Mouse (Mus musculus): ENCODE data around the gene Aff3. TPM values are rescaled to one million over a fixed set of nuclear protein-coding genes. Genes with fewer than 3 reads are reported as not detected.

Aff3 gene
- polyA plus RNA-seq, 1 experiment from 2014 or later: 1.9 TPM

GRCm38 (mm10) chr1:38294336-38294695 lies 370.4 kb downstream of the Aff3 start:
- no peak for ATAC-seq (ENCODE audit: low FRiP score, low TSS enrichment)
- DNase-seq (ENCODE audit: low spot score): no peak
- Histone ChIP-seq H3K27me3 (ENCODE audit: control insufficient read depth, insufficient read depth, low read length) (no peaks in the 10 kb centered on the region), H3K4me3 (ENCODE audit: low read depth, low read length) (no peak overlapping the region), H3K4me2 (replicated peaks; ENCODE audit: low read depth) (no peak overlapping the region), H3K9me3 (ENCODE audit: control insufficient read depth, low read length) (no peaks in the 10 kb centered on the region), H3K27ac (replicated peaks) (no peak overlapping the region), H3K36me3 (ENCODE audit: control insufficient read depth, insufficient read depth, low read length) (no peaks in the 10 kb centered on the region), H3K4me1 (replicated peaks; ENCODE audit: control insufficient read depth, insufficient read depth) (no peaks in the 10 kb centered on the region), H3K9ac (ENCODE audit: low read length) (no peak overlapping the region)
- TF ChIP-seq EP300 (optimal IDR thresholded peaks at IDR 0.05): no peak
- WGBS: 95% methylated on average over 9 of the region's 9 CpGs

GRCm38 (mm10) chr1:38293671-38294335 lies 371.0 kb downstream of the Aff3 start:
- WGBS: 89% methylated on average over 12 of the region's 12 CpGs
- Histone ChIP-seq H3K4me2 (replicated peaks; ENCODE audit: low read depth) (no peak overlapping the region), H3K9me3 (ENCODE audit: control insufficient read depth, low read length) (no peaks in the 10 kb centered on the region), H3K27ac (replicated peaks) (no peak overlapping the region), H3K4me1 (replicated peaks; ENCODE audit: control insufficient read depth, insufficient read depth) (no peaks in the 10 kb centered on the region), H3K9ac (ENCODE audit: low read length) (no peak overlapping the region), H3K36me3 (ENCODE audit: control insufficient read depth, insufficient read depth, low read length) (no peaks in the 10 kb centered on the region), H3K27me3 (ENCODE audit: control insufficient read depth, insufficient read depth, low read length) (no peaks in the 10 kb centered on the region), H3K4me3 (ENCODE audit: low read depth, low read length) (no peak overlapping the region)
- ATAC-seq (ENCODE audit: low FRiP score, low TSS enrichment) (no peak), DNase-seq (ENCODE audit: low spot score) (no peak)
- no peak for TF ChIP-seq EP300 (optimal IDR thresholded peaks at IDR 0.05)
- TF ChIP-seq CTCF (IDR thresholded peaks at IDR 0.05; ENCODE audit: low read depth): no peak

DNA sequence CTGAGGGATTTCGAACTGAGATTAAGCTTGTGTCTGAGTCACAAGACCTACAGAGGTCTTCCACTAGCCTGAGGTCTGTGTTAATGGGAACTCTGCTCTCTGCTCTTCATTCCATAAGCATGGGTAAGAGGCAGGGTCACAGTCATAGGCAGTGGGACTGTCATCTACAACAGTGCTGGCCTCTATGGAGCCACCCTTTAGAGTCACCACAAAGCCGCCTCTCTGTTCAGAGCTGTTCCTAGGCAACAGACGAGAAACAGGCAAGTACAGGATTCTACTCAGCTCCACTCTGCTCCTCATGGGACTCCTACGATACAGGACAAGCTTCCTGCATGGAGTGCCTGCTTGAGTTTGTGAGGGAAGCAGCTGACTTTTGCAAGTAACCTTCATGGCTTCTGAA lies 371.9 kb downstream of the Aff3 start:
- DNase-seq (ENCODE audit: low spot score) (no peak), ATAC-seq (ENCODE audit: low FRiP score, low TSS enrichment) (no peak)
- Histone ChIP-seq H3K4me1 (replicated peaks; ENCODE audit: control insufficient read depth, insufficient read depth) (no peaks in the 10 kb centered on the region), H3K27me3 (ENCODE audit: control insufficient read depth, insufficient read depth, low read length) (no peaks in the 10 kb centered on the region), H3K4me2 (replicated peaks; ENCODE audit: low read depth) (no peak overlapping the region), H3K4me3 (ENCODE audit: low read depth, low read length) (no peak overlapping the region), H3K9ac (ENCODE audit: low read length) (no peak overlapping the region), H3K36me3 (ENCODE audit: control insufficient read depth, insufficient read depth, low read length) (no peaks in the 10 kb centered on the region), H3K27ac (replicated peaks) (no peak overlapping the region), H3K9me3 (ENCODE audit: control insufficient read depth, low read length) (no peaks in the 10 kb centered on the region)
- 61% methylated on average over 4 of the region's 4 CpGs for WGBS
- TF ChIP-seq CTCF (IDR thresholded peaks at IDR 0.05; ENCODE audit: low read depth) (no peak), EP300 (optimal IDR thresholded peaks at IDR 0.05) (no peak)

DNA sequence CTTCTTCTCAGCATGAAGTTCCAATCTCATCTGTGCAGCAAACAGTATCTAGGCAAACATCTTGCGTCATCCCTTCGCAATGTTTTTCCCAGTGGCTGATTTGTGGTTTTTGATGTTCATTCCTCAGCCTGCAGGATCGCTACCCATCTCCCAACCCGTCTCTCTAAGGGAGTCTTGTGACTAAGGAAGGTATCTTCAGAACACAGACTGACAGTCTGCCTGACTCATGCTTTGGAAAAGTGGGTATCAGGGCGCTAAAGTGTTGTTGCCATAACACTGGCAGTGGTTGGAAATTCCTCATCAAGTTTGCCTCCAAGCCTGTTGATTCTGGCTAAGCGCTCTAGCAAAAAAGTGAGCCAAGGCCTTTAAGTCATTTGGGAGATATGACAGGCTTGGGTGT lies 372.8 kb downstream of the Aff3 start:
- Histone ChIP-seq H3K4me1 (replicated peaks; ENCODE audit: control insufficient read depth, insufficient read depth) (no peaks in the 10 kb centered on the region), H3K9ac (ENCODE audit: low read length) (no peak overlapping the region), H3K27ac (replicated peaks) (no peak overlapping the region), H3K9me3 (ENCODE audit: control insufficient read depth, low read length) (no peaks in the 10 kb centered on the region), H3K4me2 (replicated peaks; ENCODE audit: low read depth) (no peak overlapping the region), H3K27me3 (ENCODE audit: control insufficient read depth, insufficient read depth, low read length) (no peaks in the 10 kb centered on the region), H3K4me3 (ENCODE audit: low read depth, low read length) (no peak overlapping the region), H3K36me3 (ENCODE audit: control insufficient read depth, insufficient read depth, low read length) (no peaks in the 10 kb centered on the region)
- WGBS: 84% methylated on average over 6 of the region's 6 CpGs
- no peak for DNase-seq (ENCODE audit: low spot score)
- no peak for ATAC-seq (ENCODE audit: low FRiP score, low TSS enrichment)
- TF ChIP-seq EP300 (optimal IDR thresholded peaks at IDR 0.05): no peak
- no peak for TF ChIP-seq CTCF (IDR thresholded peaks at IDR 0.05; ENCODE audit: low read depth)

GRCm38 (mm10) chr1:38291497-38291896 lies 373.3 kb downstream of the Aff3 start:
- Histone ChIP-seq H3K4me2 (replicated peaks; ENCODE audit: low read depth) (no peak overlapping the region), H3K9me3 (ENCODE audit: control insufficient read depth, low read length) (no peaks in the 10 kb centered on the region), H3K36me3 (ENCODE audit: control insufficient read depth, insufficient read depth, low read length) (no peaks in the 10 kb centered on the region), H3K4me3 (ENCODE audit: low read depth, low read length) (no peak overlapping the region), H3K9ac (ENCODE audit: low read length) (no peak overlapping the region), H3K4me1 (replicated peaks; ENCODE audit: control insufficient read depth, insufficient read depth) (no peaks in the 10 kb centered on the region), H3K27ac (replicated peaks) (no peak overlapping the region), H3K27me3 (ENCODE audit: control insufficient read depth, insufficient read depth, low read length) (no peaks in the 10 kb centered on the region)
- no peak for DNase-seq (ENCODE audit: low spot score)
- ATAC-seq (ENCODE audit: low FRiP score, low TSS enrichment): no peak
- no peak for TF ChIP-seq EP300 (optimal IDR thresholded peaks at IDR 0.05)
- TF ChIP-seq CTCF (IDR thresholded peaks at IDR 0.05; ENCODE audit: low read depth): no peak
- WGBS: 80% methylated on average over 4 of the region's 4 CpGs

DNA sequence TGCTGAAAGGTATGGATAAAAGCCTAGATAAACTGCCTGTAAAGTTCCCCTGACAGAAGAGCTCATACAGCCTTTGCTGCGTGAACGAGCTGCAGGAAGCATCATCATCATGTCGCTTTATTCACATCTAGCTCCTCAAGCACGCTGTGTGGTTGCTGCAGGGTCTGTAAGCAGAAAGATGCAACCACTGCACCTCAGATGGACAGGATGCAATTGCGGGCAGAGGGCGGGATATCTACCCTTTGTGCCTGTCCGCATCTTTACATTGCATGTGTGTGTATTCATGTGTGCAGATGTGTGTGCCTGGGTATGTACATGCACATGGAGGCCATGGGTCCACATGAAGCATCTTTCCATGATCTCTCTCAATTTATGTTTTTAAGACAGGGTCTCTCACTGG lies 373.9 kb downstream of the Aff3 start:
- H3K27ac ChIP-seq (replicated peaks): no peak overlapping the region
- no peaks in the 10 kb centered on the region for H3K9me3 ChIP-seq (ENCODE audit: control insufficient read depth, low read length)
- 94% methylated on average over 7 of the region's 7 CpGs for WGBS
- DNase-seq (ENCODE audit: low spot score) (no peak), ATAC-seq (ENCODE audit: low FRiP score, low TSS enrichment) (no peak)
- no peak overlapping the region for H3K4me2 ChIP-seq (replicated peaks; ENCODE audit: low read depth)
- no peak overlapping the region for H3K9ac ChIP-seq (ENCODE audit: low read length)
- no peak overlapping the region for H3K4me3 ChIP-seq (ENCODE audit: low read depth, low read length)
- H3K27me3 ChIP-seq (ENCODE audit: control insufficient read depth, insufficient read depth, low read length): no peaks in the 10 kb centered on the region
- H3K4me1 ChIP-seq (replicated peaks; ENCODE audit: control insufficient read depth, insufficient read depth): no peaks in the 10 kb centered on the region
- no peaks in the 10 kb centered on the region for H3K36me3 ChIP-seq (ENCODE audit: control insufficient read depth, insufficient read depth, low read length)
- TF ChIP-seq CTCF (IDR thresholded peaks at IDR 0.05; ENCODE audit: low read depth) (no peak), EP300 (optimal IDR thresholded peaks at IDR 0.05) (no peak)

All from stomach, postnatal 0 days (tissue).